Mouse (Mus musculus) CH12.LX (cell line): ENCODE data around the gene Ctc1. TPM values are rescaled to one million over a fixed set of nuclear protein-coding genes. Genes with fewer than 3 reads are reported as not detected.

Source experiments
- DNase-seq: peaks from one replicate; pipeline ENCODE4 v3.0.0-alpha.2; 2013; ENCODE audit errors: extremely low read depth
- H3K27ac ChIP-seq: 2 replicates; pipeline ENCODE4 v1.5.1; 2012; ENCODE audit warnings: low read depth, mild to moderate bottlenecking, control low read depth, moderate library complexity; ENCODE audit not compliant: insufficient read depth
- H3K27me3 ChIP-seq: replicated peaks from 2 replicates; pipeline ENCODE3; 2012; ENCODE audit warnings: inconsistent platforms
- H3K36me3 ChIP-seq, 2 experiments: replicated peaks in 1 of 2; 2 replicates each; pipeline versions ENCODE3 to v1.6.1; 2012; ENCODE audit warnings: inconsistent platforms in 1 of 2, low read length in 1 of 2, mild to moderate bottlenecking in 1 of 2, mixed read lengths in 1 of 2, moderate library complexity in 1 of 2; ENCODE audit not compliant: control insufficient read depth in 1 of 2, insufficient read depth in 1 of 2
- H3K4me1 ChIP-seq, 2 experiments: 2 replicates each; pipeline ENCODE4 v1.6.1; 2012; ENCODE audit warnings: inconsistent platforms in 1 of 2, moderate library complexity in 1 of 2; ENCODE audit not compliant: insufficient read depth in 2 of 2, control insufficient read depth in 1 of 2
- H3K4me2 ChIP-seq: 2 replicates; pipeline ENCODE4 v1.6.1; 2012; ENCODE audit warnings: low read depth, mild to moderate bottlenecking, control low read depth; ENCODE audit not compliant: poor library complexity, insufficient read depth, severe bottlenecking
- H3K4me3 ChIP-seq, 3 experiments: fragments of 150-350 bp in 1 of 3; sonication (generic) in 1 of 3; replicated peaks in 1 of 3; 2 replicates each; pipeline versions ENCODE3 to v1.5.1; 2011 to 2012; ENCODE audit warnings: low read depth in 2 of 3, low read length in 2 of 3, mild to moderate bottlenecking in 2 of 3, moderate library complexity in 2 of 3, control low read depth in 1 of 3, improper control_type of control experiment in 1 of 3, inconsistent platforms in 1 of 3, mixed read lengths in 1 of 3; ENCODE audit not compliant: poor library complexity in 1 of 3
- H3K79me2 ChIP-seq: replicated peaks from 2 replicates; pipeline ENCODE4 v1.6.1; 2012; ENCODE audit warnings: mild to moderate bottlenecking, moderate library complexity; ENCODE audit not compliant: control insufficient read depth, poor library complexity, insufficient read depth, severe bottlenecking; ENCODE audit errors: extremely low read depth
- H3K9ac ChIP-seq: 2 replicates; pipeline ENCODE4 v1.6.1; 2012; ENCODE audit warnings: low read depth, mild to moderate bottlenecking, control low read depth, moderate library complexity; ENCODE audit not compliant: insufficient read depth
- H3K9me3 ChIP-seq: replicated peaks from 2 replicates; pipeline ENCODE3; 2012; ENCODE audit warnings: low read length, inconsistent platforms, mixed read lengths
- CHD1 ChIP-seq: IDR thresholded peaks from 2 replicates; pipeline ENCODE4 v1.6.1; 2012; ENCODE audit warnings: low read depth, low read length, improper control_type of control experiment, inconsistent platforms
- CTCF ChIP-seq, 2 experiments: IDR thresholded peaks in 1 of 2; conservative IDR thresholded peaks in 1 of 2; 2 replicates each; pipeline ENCODE4 v1.5.1; 2011 to 2012; ENCODE audit warnings: low read depth in 2 of 2, low read length in 2 of 2, improper control_type of control experiment in 1 of 2, inconsistent platforms in 1 of 2, mild to moderate bottlenecking in 1 of 2, moderate library complexity in 1 of 2
- HCFC1 ChIP-seq: IDR thresholded peaks from 2 replicates; pipeline ENCODE4 v1.6.1; 2012; ENCODE audit warnings: low read depth, mild to moderate bottlenecking, inconsistent platforms, low read length, improper control_type of control experiment
- MAZ ChIP-seq: IDR thresholded peaks from 2 replicates; pipeline ENCODE4 v1.6.1; 2012; ENCODE audit warnings: low read depth, mild to moderate bottlenecking, inconsistent platforms, low read length, improper control_type of control experiment, moderate library complexity
- MEF2A ChIP-seq: IDR thresholded peaks from 2 replicates; pipeline ENCODE4 v1.6.1; 2014; ENCODE audit warnings: low read depth, mild to moderate bottlenecking, inconsistent platforms, low read length, improper control_type of control experiment, borderline replicate concordance
- MXI1 ChIP-seq: IDR thresholded peaks from 2 replicates; pipeline ENCODE4 v1.6.1; 2011; ENCODE audit warnings: mild to moderate bottlenecking, low read depth, low read length, improper control_type of control experiment
- MYC ChIP-seq: IDR thresholded peaks from 2 replicates; pipeline ENCODE4 v1.6.1; 2011; ENCODE audit warnings: low read depth, mild to moderate bottlenecking, improper control_type of control experiment, low read length
- NRF1 ChIP-seq: IDR thresholded peaks from 2 replicates; pipeline ENCODE4 v1.6.1; 2014; ENCODE audit warnings: low read depth, mild to moderate bottlenecking, inconsistent platforms, low read length, improper control_type of control experiment, moderate library complexity
- POLR2A ChIP-seq: IDR thresholded peaks from 2 replicates; pipeline ENCODE4 v1.6.1; 2011; ENCODE audit warnings: low read depth, mild to moderate bottlenecking, improper control_type of control experiment, low read length
- RAD21 ChIP-seq: IDR thresholded peaks from 2 replicates; pipeline ENCODE4 v1.6.1; 2011; ENCODE audit warnings: low read depth, mild to moderate bottlenecking, low read length, improper control_type of control experiment, moderate library complexity
- RCOR1 ChIP-seq: conservative IDR thresholded peaks from 2 replicates; pipeline ENCODE4 v1.6.1; 2012; ENCODE audit warnings: low read depth, mild to moderate bottlenecking, inconsistent platforms, low read length, improper control_type of control experiment
- SMC3 ChIP-seq: IDR thresholded peaks from 2 replicates; pipeline ENCODE4 v1.6.1; 2011; ENCODE audit warnings: low read depth, low read length, improper control_type of control experiment
- TCF12 ChIP-seq: IDR thresholded peaks from 2 replicates; pipeline ENCODE4 v1.6.1; 2014; ENCODE audit warnings: low read depth, mild to moderate bottlenecking, inconsistent platforms, low read length, improper control_type of control experiment
- ZKSCAN1 ChIP-seq: IDR thresholded peaks from 2 replicates; pipeline ENCODE4 v1.6.1; 2012; ENCODE audit warnings: low read depth, inconsistent platforms, low read length, improper control_type of control experiment, borderline replicate concordance
- ZNF384 ChIP-seq: IDR thresholded peaks from 2 replicates; pipeline ENCODE4 v1.6.1; 2012; ENCODE audit warnings: low read depth, low read length, improper control_type of control experiment, inconsistent platforms
- dilution Hi-C: fragments of 300-500 bp; cut with MboI; formaldehyde crosslinking; loops from 2 replicates; pipeline ENCODE4 v1.14.3; 2020; ENCODE audit warnings: low sequenced_read_pairs; ENCODE audit not compliant: extremely low pct_unique_long_range_greater_than_20kb, extremely low pct_ligation_motif_present
- in situ Hi-C: fragments of 300-500 bp; cut with MboI; formaldehyde crosslinking; loops from 3 replicates; pipeline ENCODE4 v1.14.3; 2019; ENCODE audit warnings: low sequenced_read_pairs, low pct_ligation_motif_present, low pct_unique_long_range_greater_than_20kb, mixed read lengths
- polyA plus RNA-seq: library from polyadenylated mRNA; unstranded; fragments of >175 nt; gene quantifications from 2 replicates; pipeline ENCODE4 v1.2.1, GENCODE M21; 2012; ENCODE audit warnings: low read depth; ENCODE audit not compliant: insufficient read length
- total RNA-seq, 2 experiments: library from RNA; depleted of rRNA; stranded (reverse); fragments of 300-350 nt in 1 of 2; fragments of >200 nt in 1 of 2; gene quantifications; 2 replicates each; pipeline ENCODE4 v1.2.3; 2012 to 2014

Gene Ctc1
- total and polyA plus RNA-seq, 3 experiments = 20.5 to 69.8 (median 44.8) TPM

DNA sequence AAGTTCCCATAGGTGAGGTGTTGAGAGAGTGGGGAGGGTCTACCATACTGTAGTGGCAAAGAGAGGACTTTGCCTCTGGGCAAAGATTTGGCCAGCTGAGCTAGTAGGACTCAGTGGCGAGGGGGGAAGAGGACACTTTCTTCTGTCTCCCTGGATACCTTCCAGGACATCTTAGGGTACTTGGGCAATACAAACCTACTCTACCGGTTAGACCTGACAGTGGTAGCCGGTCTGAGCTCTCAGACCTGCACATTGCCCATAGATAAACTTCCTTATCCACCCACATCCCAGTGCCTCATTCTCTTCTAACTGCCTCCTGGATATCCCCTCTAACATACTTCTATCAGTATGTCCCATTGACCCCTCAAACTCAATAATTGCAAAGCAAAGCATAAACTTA is 34.8 kb upstream of the Ctc1 start:
- in situ Hi-C loops (no loop called here), dilution Hi-C loops (no loop called here)
- no peaks in the 10 kb centered on the region for H3K79me2 ChIP-seq
- no peak overlapping the region for H3K9ac ChIP-seq
- H3K36me3 ChIP-seq = peaks cover 5 to 13% of the 10 kb centered on the region in 2 experiments
- DNase-seq = no peak
- no peak overlapping the region for H3K4me3 ChIP-seq
- H3K9me3 ChIP-seq = no peaks in the 10 kb centered on the region
- H3K4me2 ChIP-seq = no peak overlapping the region
- no peak overlapping the region for H3K27ac ChIP-seq
- H3K27me3 ChIP-seq = no peaks in the 10 kb centered on the region
- H3K4me1 ChIP-seq = peaks cover 0 to 7% of the 10 kb centered on the region in 2 experiments; a peak in 2 of 4 replicates
- no peak for TF ChIP-seq ZNF384

- dilution Hi-C loops = no loop called here
- H3K27me3 ChIP-seq = no peaks in the 10 kb centered on the region
- in situ Hi-C loops = no loop called here
- H3K9me3 ChIP-seq = no peaks in the 10 kb centered on the region
- no peak overlapping the region for H3K9ac ChIP-seq
- peaks cover 0 to 7% of the 10 kb centered on the region in 2 experiments; a peak in 2 of 4 replicates for H3K4me1 ChIP-seq
- H3K4me3 ChIP-seq = no peak overlapping the region
- DNase-seq = peak; percentile 76
- TF ChIP-seq SMC3 = peak; percentile 89
- TF ChIP-seq MEF2A = no peak
- no peak for TF ChIP-seq MAZ
- TF ChIP-seq MYC = no peak
- 0 out of 2 replicates have a peak, but pooled peaks have one; percentile 15 for TF ChIP-seq TCF12
- no peak for TF ChIP-seq HCFC1
- TF ChIP-seq POLR2A = 0 out of 2 replicates have a peak, but pooled peaks have one; percentile 11
- no peak for TF ChIP-seq RCOR1
- TF ChIP-seq RAD21 = peak; percentile 96
- no peak for TF ChIP-seq ZKSCAN1
- no peak for TF ChIP-seq NRF1
- TF ChIP-seq CHD1 = no peak
- TF ChIP-seq MXI1 = no peak
- peak; percentile 54 to 97; a peak in 3 of 4 replicates for TF ChIP-seq CTCF (conservative IDR thresholded peaks at IDR 0.05 in 1 of 2, IDR thresholded peaks at IDR 0.05 in 1 of 2; ENCODE audit: low read depth in 2 of 2, low read length in 2 of 2)
- H3K27ac ChIP-seq = no peak overlapping the region
- no peaks in the 10 kb centered on the region for H3K79me2 ChIP-seq
- H3K4me2 ChIP-seq = no peak overlapping the region
- H3K36me3 ChIP-seq = peaks cover 19 to 30% of the 10 kb centered on the region in 2 experiments
These were observed 32.9 kb upstream of the Ctc1 start for GRCm38 (mm10) chr11:68982639-68983369.
